Mouse (Mus musculus) stomach, embryonic 14.5 days (tissue): ENCODE results near the gene Ube4b. TPM values are rescaled to one million over a fixed set of nuclear protein-coding genes. Genes with fewer than 3 reads are reported as not detected.

ENCODE experiments used
- ATAC-seq: fragments of 200-750 bp; cut with Nextera tagmentation; 2 replicates; pipeline ENCODE4 v1.8.0; 2017; ENCODE audit warnings: low read depth, moderate TSS enrichment; ENCODE audit not compliant: insufficient number of reproducible peaks, insufficient read depth, low FRiP score
- H3K27ac ChIP-seq: fragments of 300-500 bp; sonication (generic); 2 replicates; pipeline ENCODE4 v1.5.1; 2014; ENCODE audit warnings: mild to moderate bottlenecking, low read length, moderate library complexity, mixed read lengths
- H3K27me3 ChIP-seq: fragments of 300-500 bp; sonication (generic); 2 replicates; pipeline ENCODE4 v1.6.1; 2014; ENCODE audit warnings: low read length, control low read depth, mixed read lengths; ENCODE audit not compliant: control insufficient read depth, insufficient read depth
- H3K36me3 ChIP-seq: fragments of 300-500 bp; sonication (generic); 2 replicates; pipeline ENCODE4 v1.6.1; 2014; ENCODE audit warnings: mild to moderate bottlenecking, control low read depth, low read length, moderate library complexity, mixed read lengths; ENCODE audit not compliant: control insufficient read depth, insufficient read depth
- H3K4me1 ChIP-seq: fragments of 300-500 bp; sonication (generic); 2 replicates; pipeline ENCODE4 v1.6.1; 2014; ENCODE audit warnings: low read length, control low read depth, mixed read lengths; ENCODE audit not compliant: control insufficient read depth, insufficient read depth
- H3K4me2 ChIP-seq: fragments of 300-500 bp; sonication (generic); replicated peaks from 2 replicates; pipeline ENCODE4 v1.6.1; 2014; ENCODE audit warnings: low read depth, low read length, control low read depth
- H3K4me3 ChIP-seq: fragments of 300-500 bp; sonication (generic); 2 replicates; pipeline ENCODE4 v1.5.1; 2014; ENCODE audit warnings: low read depth, low read length, control low read depth
- H3K9ac ChIP-seq: fragments of 300-500 bp; sonication (generic); replicated peaks from 2 replicates; pipeline ENCODE4 v1.6.1; 2014; ENCODE audit warnings: low read depth, mild to moderate bottlenecking, control low read depth, low read length, moderate library complexity, mixed read lengths
- H3K9me3 ChIP-seq: fragments of 300-500 bp; sonication (generic); 2 replicates; pipeline ENCODE4 v1.6.1; 2016; ENCODE audit warnings: low read depth, low read length, control low read depth; ENCODE audit not compliant: control insufficient read depth
- WGBS: fragments of 180-500 bp; shearing (Covaris S2); extraction: QIAGEN DNeasy Blood & Tissue Kit; methylation state at CpG from one replicate; pipeline ENCODE4 v1.1.7; 2014; 5-methylcytosine and 5-hydroxymethylcytosine counted together
- polyA plus RNA-seq: library from polyadenylated mRNA; unstranded; fragments of >200 nt; fragmentation: Nextera tagmentation; extraction: Ambion mirVana; gene quantifications from 2 replicates; pipeline ENCODE4 v1.2.1, GENCODE M21; 2014

The Ube4b gene
- polyA plus RNA-seq, 1 experiment from 2014 or later: 44.3 TPM

GRCm38 (mm10) chr4:149417854-149418365 is 8.6 kb downstream of the Ube4b start:
- H3K4me2 ChIP-seq: no peak overlapping the region
- H3K9ac ChIP-seq: no peak overlapping the region
- no peak overlapping the region for H3K27ac ChIP-seq
- no peaks in the 10 kb centered on the region for H3K27me3 ChIP-seq
- H3K4me3 ChIP-seq: no peak overlapping the region
- no peaks in the 10 kb centered on the region for H3K9me3 ChIP-seq
- 79% methylated on average over 5 of the region's 5 CpGs for WGBS
- H3K4me1 ChIP-seq: peaks cover 18% of the 10 kb centered on the region
- no peaks in the 10 kb centered on the region for H3K36me3 ChIP-seq
- no peak for ATAC-seq

DNA sequence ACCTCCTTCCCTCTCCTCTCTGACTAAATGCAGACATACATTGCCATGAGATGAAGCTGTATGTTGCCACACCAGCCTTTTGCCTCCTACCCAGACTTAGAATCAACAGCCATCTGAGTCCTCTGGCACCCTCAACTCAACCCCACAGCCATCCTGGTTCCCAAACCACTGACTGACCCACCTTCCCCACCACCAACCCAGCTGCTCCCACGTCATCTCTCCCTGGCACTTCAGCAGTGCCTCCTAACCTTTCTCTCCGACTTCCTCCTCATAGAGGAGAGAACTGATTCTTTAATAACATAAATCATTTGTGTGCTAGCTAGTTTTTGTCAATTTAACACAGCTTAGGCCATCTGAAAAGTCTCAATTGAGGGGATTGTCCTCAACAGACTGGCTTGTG is 9.6 kb downstream of the Ube4b start:
- Histone ChIP-seq H3K36me3 (no peaks in the 10 kb centered on the region; the same call in 1 of the 2 replicates), H3K4me1 (peaks cover 18% of the 10 kb centered on the region), H3K4me2 (no peak overlapping the region), H3K27ac (no peak overlapping the region), H3K9me3 (no peaks in the 10 kb centered on the region), H3K4me3 (no peak overlapping the region), H3K9ac (no peak overlapping the region), H3K27me3 (no peaks in the 10 kb centered on the region)
- WGBS: 61% methylated on average over 2 of the region's 2 CpGs
- ATAC-seq: no peak

GRCm38 (mm10) chr4:149416417-149416816 is 10.1 kb downstream of the Ube4b start:
- no peak overlapping the region for H3K9ac ChIP-seq
- no peaks in the 10 kb centered on the region for H3K27me3 ChIP-seq
- peak overlapping the region; percentile 44; the same call in 1 of the 2 replicates for H3K27ac ChIP-seq
- WGBS: 71% methylated on average over 10 of the region's 10 CpGs
- no peak for ATAC-seq
- H3K4me1 ChIP-seq: peaks cover 18% of the 10 kb centered on the region
- no peaks in the 10 kb centered on the region; the same call in 1 of the 2 replicates for H3K36me3 ChIP-seq
- no peaks in the 10 kb centered on the region for H3K9me3 ChIP-seq
- H3K4me2 ChIP-seq: no peak overlapping the region
- no peak overlapping the region for H3K4me3 ChIP-seq

GRCm38 (mm10) chr4:149415651-149416169 is 10.8 kb downstream of the Ube4b start:
- Histone ChIP-seq H3K9ac (no peak overlapping the region), H3K27ac (peak overlapping the region; percentile 44; the same call in 1 of the 2 replicates), H3K27me3 (no peaks in the 10 kb centered on the region), H3K4me1 (peaks cover 18% of the 10 kb centered on the region), H3K36me3 (no peaks in the 10 kb centered on the region; the same call in 1 of the 2 replicates), H3K4me2 (no peak overlapping the region), H3K9me3 (no peaks in the 10 kb centered on the region), H3K4me3 (no peak overlapping the region)
- 55% methylated on average over 13 of the region's 13 CpGs for WGBS
- ATAC-seq: no peak

- Histone ChIP-seq H3K4me2 (no peak overlapping the region), H3K4me3 (no peak overlapping the region), H3K9ac (no peak overlapping the region), H3K27me3 (no peaks in the 10 kb centered on the region), H3K4me1 (peaks cover 18% of the 10 kb centered on the region), H3K36me3 (no peaks in the 10 kb centered on the region; the same call in 1 of the 2 replicates), H3K27ac (no peak overlapping the region), H3K9me3 (no peaks in the 10 kb centered on the region)
- no peak for ATAC-seq
- 89% methylated on average over 3 of the region's 3 CpGs for WGBS
Measured at GRCm38 (mm10) chr4:149414259-149414658, 12.3 kb downstream of the Ube4b start.

DNA sequence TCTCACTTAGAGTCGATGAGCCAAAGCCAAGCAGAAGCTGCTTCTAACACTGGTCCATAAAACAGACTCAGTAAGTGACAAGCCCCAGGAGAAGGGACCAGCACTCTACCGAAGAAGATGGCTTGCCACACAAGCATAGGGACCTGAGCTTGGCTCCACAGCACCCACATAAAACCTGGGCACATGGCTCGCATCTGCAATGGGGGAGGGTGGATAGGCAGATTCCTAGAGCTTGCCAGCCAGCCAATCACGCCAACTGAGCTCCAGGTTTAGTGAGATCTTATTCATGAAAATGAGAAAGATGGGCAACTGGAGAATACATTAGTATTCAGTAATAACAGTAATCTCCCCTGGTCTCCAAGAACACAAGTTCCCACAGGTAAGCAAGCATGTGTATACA is 16.8 kb downstream of the Ube4b start:
- Histone ChIP-seq H3K4me2 (no peak overlapping the region), H3K4me3 (no peak overlapping the region)
- 93% methylated on average over 4 of the region's 4 CpGs for WGBS

DNA sequence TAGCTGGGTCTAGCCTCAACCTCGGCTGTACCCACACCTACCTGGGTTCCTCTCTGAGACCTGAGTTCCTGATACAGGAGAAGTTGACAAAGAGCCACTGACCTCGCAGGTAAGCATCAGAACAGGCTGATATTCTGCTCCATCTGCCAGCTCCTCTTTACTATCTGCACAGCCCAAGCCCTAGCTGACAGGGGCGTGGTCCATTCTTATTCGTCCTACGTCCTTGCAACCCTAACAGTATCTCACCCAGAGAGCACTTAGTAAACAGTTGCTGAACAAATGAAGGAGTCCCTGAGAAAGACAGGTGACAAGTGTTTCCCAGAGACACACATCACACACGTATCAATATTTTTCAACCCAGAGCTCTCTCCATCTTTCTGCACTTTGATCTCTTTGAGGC is 18.2 kb downstream of the Ube4b start:
- 90% methylated on average over 6 of the region's 6 CpGs for WGBS
- H3K9me3 ChIP-seq: no peaks in the 10 kb centered on the region
- ATAC-seq: no peak
- no peak overlapping the region for H3K9ac ChIP-seq
- H3K4me1 ChIP-seq: peaks cover 18% of the 10 kb centered on the region
- no peaks in the 10 kb centered on the region for H3K27me3 ChIP-seq
- no peak overlapping the region for H3K4me2 ChIP-seq
- no peaks in the 10 kb centered on the region; the same call in 1 of the 2 replicates for H3K36me3 ChIP-seq
- H3K4me3 ChIP-seq: no peak overlapping the region
- no peak overlapping the region for H3K27ac ChIP-seq

More for the DNA sequence above, 16.8 kb downstream of the Ube4b start:
- Histone ChIP-seq H3K4me1 (peaks cover 13% of the 10 kb centered on the region), H3K9me3 (no peaks in the 10 kb centered on the region), H3K36me3 (no peaks in the 10 kb centered on the region; the same call in 1 of the 2 replicates), H3K27me3 (no peaks in the 10 kb centered on the region), H3K9ac (no peak overlapping the region), H3K27ac (no peak overlapping the region)
- ATAC-seq: no peak

GRCm38 (mm10) chr4:149407461-149407860 is 19.1 kb downstream of the Ube4b start:
- Histone ChIP-seq H3K4me2 (no peak overlapping the region), H3K4me1 (peaks cover 24% of the 10 kb centered on the region)
- no peak for ATAC-seq

More at GRCm38 (mm10) chr4:149407461-149407860, 19.1 kb downstream of the Ube4b start:
- H3K9me3 ChIP-seq: no peaks in the 10 kb centered on the region
- no peaks in the 10 kb centered on the region for H3K27me3 ChIP-seq
- H3K4me3 ChIP-seq: no peak overlapping the region
- 71% methylated on average over 5 of the region's 5 CpGs for WGBS
- no peaks in the 10 kb centered on the region; the same call in 1 of the 2 replicates for H3K36me3 ChIP-seq
- H3K27ac ChIP-seq: no peak overlapping the region
- H3K9ac ChIP-seq: no peak overlapping the region
